Mouse (Mus musculus): Measurements from ENCODE around the gene Tmem255b.

GRCm38 (mm10) chr8:13451747-13452277 lies 16.8 kb downstream of the Tmem255b start:
- no peak for TF ChIP-seq CTCF (IDR thresholded peaks at IDR 0.05; ENCODE audit: extremely low read depth, insufficient read depth, low read length)
- TF ChIP-seq POLR2A (IDR thresholded peaks at IDR 0.05; ENCODE audit: extremely low read depth, insufficient read depth, low read length), result no peak
